In the genomic region with DNA sequence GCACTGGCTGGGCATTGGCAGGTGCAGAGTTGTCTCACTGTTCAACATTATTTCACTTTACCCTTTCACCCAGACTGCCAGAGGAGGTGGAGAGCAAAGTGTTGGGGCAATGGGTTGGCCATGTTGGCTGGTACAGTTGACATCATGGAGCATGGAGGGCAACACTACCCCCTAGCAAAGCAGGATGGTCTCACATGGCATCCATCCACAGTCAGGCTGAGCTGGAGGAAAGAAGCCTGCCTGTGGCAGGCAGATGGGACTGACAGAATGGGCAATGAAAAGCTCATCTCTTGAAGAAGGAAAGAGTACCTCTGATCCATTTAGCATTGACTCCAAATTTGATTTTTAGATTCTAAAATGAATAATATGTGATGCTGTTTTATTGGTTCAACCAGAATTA, we compare ENCODE assay signal across 18 mouse cellular contexts.
"Had no signal": no experiment of that assay in that cellular context is flagged by ENCODE, and none has a peak within 500 bp of the region (broad histone marks: within the 10 kb centered on the region; RNA-seq: fewer than 3 reads in every experiment).

No protein-coding gene starts in this region.

- H3K36me3 ChIP-seq: midbrain, embryonic 10.5 days; midbrain, embryonic 12.5 days; neural tube, embryonic 13.5 days; neural tube, embryonic 15.5 days had no signal

- H3K9me3 ChIP-seq: midbrain, embryonic 10.5 days; midbrain, embryonic 12.5 days; neural tube, embryonic 13.5 days; neural tube, embryonic 15.5 days had no signal

- H3K4me1 ChIP-seq: midbrain, embryonic 10.5 days; midbrain, embryonic 12.5 days; neural tube, embryonic 13.5 days had no signal

- H3K4me3 ChIP-seq: midbrain, embryonic 10.5 days; midbrain, embryonic 12.5 days; myocyte; neural tube, embryonic 13.5 days; neural tube, embryonic 15.5 days had no signal

- DNase-seq: lung, adult 18-20 months; lung, embryonic 14.5 days; lung, postnatal 10 days; lung, postnatal 4 days; midbrain, embryonic 14.5 days; retina, postnatal 1 day; right cerebral cortex, adult 18-20 months; right cerebral cortex, postnatal 25 days; right cerebral cortex, postnatal 4 days; spleen, adult 18-20 months; thymus, adult 18-20 months; thymus, postnatal 14 days; thymus, postnatal 36 days had no signal

- H3K9ac ChIP-seq: lung, embryonic 14.5 days; midbrain, embryonic 12.5 days; neural tube, embryonic 13.5 days; neural tube, embryonic 15.5 days had no signal

- H3K27ac ChIP-seq: midbrain, embryonic 10.5 days; midbrain, embryonic 12.5 days; neural tube, embryonic 13.5 days; neural tube, embryonic 15.5 days had no signal

- H3K4me2 ChIP-seq: lung, embryonic 14.5 days; midbrain, embryonic 12.5 days; neural tube, embryonic 13.5 days; neural tube, embryonic 15.5 days had no signal

- H3K27me3 ChIP-seq: midbrain, embryonic 12.5 days; neural tube, embryonic 13.5 days; neural tube, embryonic 15.5 days had no signal
